Mouse (Mus musculus) thymus, postnatal 14 days (tissue): ENCODE measurements around the gene Nphp3.

Experiments
- DNase-seq: peaks from one replicate; pipeline ENCODE4 v3.0.0; 2021

Gene Nphp3

DNA sequence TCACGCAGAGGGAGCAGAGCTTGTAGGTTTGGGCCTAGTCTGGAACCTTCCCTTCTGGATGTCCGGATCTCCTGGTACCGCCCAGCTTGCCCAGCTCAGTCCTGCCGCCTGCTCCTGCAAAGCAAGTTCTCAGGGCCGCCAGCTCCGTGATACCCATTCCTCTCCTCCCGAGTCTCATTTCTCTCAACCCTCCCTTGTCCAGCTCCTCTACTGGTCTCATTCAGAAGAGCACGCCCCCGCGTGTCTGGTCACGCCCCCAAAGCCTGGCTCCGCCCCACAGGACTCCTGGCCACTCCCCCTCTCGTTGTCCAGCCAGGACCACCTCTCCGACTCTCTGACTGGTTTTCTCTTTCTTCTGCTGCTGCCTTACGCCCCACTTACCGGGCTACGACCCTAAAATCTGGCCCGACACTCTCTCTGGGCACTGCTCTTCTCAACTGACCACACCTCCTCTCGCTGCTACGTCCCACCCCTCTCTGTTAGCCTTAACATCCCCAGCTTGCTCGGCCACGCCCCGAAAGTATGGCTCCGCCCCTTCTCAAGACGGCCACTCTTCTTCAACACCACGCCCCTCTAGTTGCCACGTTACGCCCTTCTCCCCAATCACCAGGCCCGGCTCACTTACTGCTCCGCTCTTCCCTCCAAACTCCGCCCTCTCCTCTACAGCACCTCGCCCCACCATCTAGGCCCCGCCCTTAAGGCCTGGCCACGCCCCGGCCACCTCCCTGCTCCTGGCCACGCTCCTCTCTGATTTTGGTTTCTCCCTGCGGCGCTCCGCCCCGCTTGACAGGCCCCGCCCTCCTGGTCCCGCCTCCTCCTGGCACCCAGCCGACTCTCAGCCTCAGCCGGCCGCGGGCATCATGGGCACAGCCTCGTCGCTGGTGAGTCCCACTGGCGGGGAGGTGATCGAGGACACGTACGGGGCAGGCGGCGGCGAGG lies at the start of gene Nphp3:
Nphp3 (plus strand) TSS at position 624 of the 939 bp plus-strand sequence.
- DNase-seq: peak; percentile 97

DNA sequence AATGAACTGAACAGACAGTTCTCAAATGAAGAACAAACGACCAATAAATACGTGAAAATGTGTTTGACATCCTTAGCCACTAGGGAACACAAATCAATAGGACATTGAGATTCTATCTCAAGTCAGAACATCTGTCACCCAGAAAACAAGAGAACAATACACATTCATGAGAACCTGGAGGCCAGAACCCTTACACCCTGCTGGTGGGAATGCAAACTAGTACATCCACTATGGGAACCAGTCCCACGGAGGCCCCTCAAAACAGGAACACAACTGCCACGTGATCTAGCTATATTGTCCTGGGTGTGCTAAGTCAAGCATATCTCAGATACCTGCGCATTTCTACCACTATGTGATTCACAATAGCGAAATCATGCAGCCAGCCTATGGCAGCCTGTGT lies 43.6 kb upstream of the Nphp3 start:
- no peak for DNase-seq

DNA sequence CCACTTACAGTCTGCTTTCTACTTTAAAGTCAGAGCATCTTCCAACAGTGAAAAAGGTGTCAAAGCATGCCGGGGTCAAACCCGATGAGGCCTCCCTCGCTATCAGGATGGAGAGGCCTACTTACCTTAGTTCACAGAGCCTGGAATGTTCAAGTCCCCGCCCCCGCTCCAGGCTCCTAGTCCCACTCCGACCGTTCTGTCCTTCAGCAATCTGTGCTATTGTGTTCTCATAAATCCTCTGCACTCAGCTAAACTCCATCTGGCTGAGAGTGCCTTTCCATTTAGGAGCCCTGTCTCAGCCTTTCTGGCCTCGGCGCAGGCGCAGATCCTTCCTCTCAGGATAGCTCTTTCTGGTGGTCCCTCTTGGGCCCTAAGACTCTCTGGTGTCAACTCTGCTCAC lies 42.4 kb upstream of the Nphp3 start:
- DNase-seq: no peak

DNA sequence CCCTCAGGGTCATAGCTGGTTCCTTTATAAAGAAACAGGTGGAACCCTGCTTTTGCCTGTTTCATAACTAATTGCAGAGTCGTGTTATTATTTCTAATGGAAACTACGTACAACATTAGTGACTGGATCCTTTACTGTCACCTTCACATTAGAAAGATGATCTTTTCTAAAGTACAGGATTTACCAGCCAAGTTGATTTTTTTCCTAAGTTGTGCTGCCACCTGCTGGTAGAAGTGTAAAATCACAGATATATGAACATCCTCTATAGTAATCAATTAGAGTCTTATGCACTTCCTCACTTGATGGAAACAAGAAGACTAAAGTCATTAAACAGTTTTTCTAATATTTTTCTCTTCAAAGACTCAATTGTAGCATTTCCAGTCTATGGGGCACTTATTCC lies 5.8 kb upstream of the Nphp3 start:
- DNase-seq: peak; percentile 47

DNA sequence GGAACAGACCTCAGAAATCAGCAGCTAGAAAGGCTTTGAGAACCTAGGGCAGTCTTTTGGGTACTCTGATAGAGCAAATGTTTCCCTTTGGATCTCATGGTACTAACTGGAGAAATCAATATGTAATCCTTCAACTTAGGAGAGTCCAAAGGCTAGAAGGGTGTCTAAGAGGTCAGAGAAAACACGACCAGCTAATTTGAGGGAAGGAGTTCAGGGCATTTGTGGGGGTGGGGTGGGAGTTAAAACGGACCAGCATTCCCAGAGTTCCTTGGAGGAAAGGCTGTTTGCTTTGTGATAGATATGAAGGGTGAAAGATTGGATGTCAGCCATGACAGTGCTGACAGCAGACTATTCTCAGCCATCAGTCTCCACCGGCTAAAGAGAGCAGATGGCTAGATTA lies 1.7 kb upstream of the Nphp3 start:
- DNase-seq: no peak

DNA sequence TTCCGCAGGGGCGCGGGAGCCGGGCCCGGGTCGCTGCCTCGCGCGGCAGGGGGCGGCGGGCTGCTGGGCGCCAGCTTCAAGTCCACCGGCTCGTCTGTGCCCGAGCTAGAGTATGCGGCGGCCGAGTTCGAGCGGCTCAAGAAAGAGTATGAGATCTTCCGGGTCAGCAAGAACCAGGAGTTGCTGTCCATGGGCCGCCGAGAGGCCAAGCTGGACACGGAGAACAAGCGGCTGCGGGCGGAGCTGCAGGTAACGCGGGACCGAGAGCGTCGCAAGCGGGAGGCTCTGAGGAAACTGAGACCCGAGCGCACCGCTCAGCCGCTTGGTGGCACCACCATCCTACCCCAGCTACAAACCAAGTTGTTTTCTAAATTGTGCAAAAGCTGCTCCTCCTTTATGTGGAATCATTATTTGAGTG lies 578 bp downstream of the Nphp3 start:
- DNase-seq: peak; percentile 73

DNA sequence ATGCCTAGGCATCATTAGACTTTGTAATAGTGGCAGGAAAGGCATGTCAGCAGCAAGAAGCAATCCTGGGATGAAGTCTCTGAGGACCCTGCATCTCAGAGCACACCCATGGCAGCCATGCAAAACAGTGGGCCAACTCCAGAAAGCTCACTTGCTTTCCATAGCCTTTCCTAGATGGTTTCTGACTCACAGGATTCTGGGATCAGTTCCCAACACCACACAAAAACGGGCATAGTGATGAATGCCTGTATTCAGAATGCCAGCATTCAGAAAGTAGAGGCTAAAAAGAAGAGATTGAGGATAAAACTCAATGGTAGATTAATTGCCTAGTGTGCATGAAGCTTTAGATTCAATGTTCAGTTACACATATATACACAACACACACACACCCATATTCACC lies 12.2 kb downstream of the Nphp3 start:
- no peak for DNase-seq

DNA sequence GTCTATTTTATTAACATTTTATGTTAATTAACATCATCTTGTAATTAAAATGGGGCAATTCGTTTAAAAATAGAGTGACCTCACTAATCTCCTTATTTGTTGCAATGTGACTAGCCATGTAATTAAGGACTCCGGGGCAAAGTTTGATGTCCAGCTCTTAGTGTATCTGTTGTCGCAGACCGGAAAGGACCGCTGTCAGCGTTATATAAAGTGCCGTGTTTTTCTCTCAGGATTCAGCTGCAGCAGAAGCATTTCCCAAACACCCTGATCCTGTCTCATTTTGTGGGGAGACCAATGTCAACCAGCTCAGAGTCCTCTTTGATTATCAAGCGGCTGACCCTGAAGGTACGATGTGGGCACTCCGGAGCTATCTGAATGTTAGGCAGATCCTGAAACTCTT lies 18.7 kb downstream of the Nphp3 start:
- DNase-seq: no peak

DNA sequence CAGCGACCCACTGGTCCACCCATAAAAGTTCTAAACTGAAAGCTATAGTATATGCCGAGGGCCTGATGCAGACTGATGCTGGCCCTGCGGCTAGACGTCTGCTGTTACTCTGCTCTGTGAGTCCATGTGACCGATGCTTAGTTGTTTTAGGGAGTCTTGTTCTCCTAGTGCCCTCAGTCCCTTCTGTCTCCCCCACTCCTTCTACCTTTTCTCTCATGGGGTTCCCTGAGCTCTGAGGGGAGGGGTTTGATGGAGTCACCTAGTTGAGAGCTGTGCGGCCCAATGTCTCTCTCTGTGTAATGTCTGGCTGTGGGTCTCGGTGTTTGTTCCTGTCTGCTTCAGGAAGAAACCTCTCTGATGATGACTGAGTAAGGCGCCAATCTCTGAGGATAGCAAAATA lies 24.8 kb downstream of the Nphp3 start:
- no peak for DNase-seq

DNA sequence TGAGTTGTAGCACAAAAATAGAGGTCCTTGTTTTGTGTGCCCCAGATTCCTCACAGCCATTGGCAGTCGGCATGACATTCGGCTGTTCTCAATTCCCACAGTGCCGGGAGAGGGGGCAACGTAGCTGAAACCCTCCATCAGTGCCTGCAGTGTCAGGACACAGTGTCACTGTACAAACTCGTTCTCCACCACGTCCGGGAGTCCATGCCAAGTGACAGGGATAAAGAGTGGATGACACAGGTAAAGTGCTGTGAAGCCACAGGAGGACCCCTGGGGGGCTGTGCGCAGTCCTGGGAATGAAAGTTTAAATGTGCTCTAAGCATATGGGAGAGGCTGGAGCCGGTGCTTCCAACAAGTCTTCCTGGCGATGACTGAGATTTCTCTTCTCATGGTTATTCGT lies 27.5 kb downstream of the Nphp3 start:
- DNase-seq: no peak

DNA sequence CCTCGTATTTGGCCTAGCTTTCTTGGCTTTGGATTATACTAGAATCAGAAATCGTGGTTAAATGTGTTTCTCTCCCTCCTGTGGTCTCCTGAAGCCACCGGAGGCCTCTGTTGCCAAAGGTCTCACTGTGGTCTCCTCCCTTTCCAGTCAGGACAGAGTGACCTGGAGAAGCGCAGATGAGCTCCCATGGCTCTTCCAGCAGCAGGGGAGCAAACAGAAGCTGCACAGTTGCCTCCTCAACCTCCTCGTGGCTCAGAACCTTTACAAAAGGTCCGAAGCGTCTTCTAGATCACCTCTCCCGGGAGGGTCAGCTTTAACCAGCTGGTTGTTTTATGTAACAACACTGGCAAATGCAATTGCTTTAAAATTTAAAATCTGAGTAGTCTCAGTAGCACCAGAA lies 31.9 kb downstream of the Nphp3 start:
- no peak for DNase-seq

DNA sequence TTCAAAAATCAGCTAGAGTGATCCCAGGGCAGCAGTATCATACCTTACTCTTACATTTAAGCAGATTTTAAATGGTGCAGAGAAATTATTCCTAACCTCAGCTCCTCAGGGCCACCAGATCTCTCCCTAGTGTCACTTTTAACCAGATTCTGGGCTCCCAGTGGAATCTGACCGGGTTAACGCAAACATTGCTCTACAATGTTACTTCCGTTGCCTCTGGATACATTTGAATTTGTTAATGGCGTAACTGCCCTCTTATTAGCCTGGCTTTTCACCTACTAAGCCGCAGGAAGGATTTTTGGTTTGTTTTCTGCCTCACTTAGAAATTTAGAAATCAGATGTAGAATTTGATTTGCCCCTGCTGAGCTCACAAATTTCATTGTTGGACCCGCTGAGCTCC lies 32.4 kb downstream of the Nphp3 start:
- no peak for DNase-seq

DNA sequence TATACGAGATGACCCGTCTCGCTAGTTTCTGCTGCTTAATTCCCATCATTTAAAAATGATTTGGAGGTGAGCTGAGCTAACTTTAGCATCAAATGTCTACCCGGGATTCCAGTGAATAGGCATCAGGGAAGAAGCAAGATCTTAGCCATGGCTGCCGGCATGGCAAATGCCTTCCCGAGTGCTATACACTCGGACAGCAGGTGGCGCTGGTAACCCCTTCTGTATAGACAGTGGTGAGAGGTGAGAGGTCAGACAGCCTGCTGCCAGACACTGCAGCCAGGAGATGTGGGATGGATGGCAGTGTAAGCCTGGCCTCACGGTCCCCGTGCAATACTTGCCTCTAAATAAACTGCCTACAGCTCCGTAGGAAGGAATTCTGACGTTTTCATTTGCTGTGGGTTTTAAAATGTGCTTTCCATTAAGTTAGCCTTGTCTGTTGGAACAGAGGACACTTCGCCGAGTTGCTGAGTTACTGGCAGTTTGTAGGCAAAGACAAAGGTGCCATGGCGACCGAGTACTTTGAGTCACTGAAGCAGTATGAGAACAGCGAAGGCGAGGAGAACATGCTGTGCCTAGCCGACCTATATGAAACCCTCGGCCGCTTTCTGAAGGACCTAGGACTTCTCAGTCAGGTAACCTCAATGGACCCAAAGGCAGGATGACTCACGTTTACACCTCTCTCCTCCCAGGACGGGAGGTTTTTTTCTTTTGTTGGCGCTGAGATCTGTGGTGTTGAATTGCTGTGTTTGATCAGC lies 33.1 kb downstream of the Nphp3 start:
- DNase-seq: peak; percentile 78

DNA sequence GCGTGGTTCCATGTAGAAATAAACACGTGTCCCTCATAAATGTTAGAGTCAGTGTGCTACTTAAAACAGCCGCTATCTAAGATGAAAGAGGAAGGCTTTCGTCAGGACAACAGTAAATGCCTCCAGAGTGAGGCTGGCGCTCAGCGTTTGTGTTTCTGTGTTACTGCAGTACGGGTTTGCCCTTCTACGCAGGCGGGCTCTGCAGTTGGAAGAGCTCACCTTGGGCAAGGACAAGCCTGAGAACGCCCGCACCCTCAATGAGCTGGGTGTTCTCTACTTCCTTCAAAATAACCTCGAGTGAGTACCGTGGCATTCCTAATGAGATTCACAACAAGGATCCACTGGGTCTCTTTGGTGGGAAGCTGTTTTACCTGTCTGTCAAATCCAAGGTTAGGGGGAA lies 35.9 kb downstream of the Nphp3 start:
- no peak for DNase-seq

DNA sequence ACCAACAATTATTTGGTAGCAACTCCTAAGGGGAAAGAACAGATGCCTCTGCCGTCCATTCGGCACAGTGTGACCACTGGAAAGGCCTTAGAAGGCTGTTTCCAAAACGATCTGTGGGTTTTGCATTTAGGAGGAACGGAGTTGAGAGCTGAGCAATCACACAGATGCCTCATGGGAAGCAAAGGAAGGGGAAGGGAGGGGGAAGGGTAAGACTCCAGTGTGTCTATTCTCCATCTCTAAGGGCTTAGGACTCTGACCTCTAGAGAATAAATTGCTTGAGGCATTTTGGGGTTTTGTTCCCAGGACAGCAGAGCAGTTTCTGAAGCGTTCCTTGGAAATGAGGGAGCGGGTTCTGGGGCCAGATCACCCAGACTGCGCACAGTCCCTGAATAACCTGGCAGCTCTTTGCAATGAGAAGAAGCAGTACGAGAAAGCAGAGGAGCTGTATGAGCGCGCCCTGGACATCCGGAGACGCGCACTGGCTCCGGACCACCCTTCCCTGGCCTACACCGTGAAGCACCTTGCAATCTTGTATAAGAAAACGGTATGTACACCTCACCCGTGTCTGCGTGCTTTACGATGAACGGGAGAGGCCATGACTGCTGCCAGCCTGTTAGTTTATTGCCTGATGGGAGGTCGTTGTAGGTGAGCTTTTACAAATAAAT lies 36.8 kb downstream of the Nphp3 start:
- DNase-seq: no peak

DNA sequence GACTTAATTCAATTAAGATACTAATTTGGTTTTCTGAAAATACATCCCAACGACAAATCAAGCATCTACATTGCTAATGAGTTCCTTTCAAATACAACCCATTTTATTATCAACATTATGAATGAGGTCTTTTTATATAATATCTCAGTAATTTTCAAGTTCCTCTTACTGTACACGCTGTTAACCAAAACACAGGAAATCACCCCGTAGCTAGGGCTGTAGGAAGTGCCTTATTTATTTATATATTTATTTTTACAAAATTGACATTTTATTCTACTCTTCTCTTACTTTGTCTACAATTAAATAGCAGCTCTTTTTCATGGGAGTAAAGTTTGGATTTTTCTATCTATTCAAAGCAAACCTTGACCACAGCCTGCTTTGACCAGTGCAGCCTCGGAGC lies 37.4 kb downstream of the Nphp3 start:
- DNase-seq: no peak

DNA sequence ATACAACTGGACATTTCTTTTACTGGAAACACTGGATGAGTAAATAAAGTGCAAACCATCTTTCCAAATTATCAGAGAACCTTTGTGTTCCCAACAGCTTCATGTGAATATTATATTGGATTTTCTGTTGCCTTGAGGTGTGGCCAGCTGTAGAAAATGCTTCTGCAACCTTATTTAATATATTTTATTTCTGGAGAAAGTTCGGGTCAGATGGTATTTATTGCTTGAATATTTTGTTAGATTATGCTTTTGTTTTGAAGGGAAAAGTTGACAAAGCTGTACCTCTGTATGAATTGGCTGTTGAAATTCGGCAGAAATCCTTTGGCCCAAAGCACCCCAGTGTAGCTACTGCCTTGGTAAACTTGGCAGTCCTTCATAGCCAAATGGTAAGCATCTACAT lies 38.0 kb downstream of the Nphp3 start, which contains the start of gene Gm28305:
Gm28305 (plus strand) TSS at position 301 of the 400 bp plus-strand sequence.
- DNase-seq: no peak

DNA sequence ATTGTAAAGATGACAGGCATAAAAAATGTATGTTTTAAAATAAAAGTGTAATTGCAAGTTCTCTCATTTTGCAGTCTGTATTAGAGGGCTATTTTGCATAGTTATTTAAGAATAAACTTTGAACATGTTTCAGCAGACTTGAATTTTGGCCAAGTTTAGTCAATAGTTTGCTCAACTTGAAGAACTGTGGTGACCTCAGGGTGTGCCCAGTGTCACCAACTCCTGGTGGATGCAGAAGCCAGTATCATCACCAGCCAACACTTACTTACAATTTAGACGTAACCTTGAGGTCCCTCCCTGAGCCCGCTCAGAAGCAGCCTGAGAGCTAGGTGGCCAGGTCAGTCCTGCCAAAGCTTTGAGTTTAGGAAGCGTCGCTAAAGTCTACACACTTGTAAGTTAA lies 41.3 kb downstream of the Nphp3 start:
- no peak for DNase-seq

DNA sequence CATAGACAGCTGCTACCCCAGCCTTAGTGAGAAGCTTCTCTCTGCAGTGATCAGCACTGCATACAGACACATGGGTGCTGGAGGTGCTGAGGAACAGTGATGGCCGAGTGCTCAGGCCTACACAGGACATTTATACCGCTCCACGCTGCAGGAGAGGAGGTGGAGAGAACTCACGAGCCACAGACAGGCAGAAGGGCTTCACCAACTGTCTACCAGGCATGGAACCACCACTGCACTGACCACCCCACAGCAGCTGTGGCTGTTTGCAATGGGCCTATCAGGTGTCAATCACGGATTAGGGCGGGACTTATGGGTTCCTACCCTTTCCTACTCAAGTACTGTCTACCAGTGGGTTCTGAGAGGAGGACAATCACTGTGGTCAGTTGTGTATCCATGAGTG lies 48.7 kb downstream of the Nphp3 start:
- DNase-seq: no peak

DNA sequence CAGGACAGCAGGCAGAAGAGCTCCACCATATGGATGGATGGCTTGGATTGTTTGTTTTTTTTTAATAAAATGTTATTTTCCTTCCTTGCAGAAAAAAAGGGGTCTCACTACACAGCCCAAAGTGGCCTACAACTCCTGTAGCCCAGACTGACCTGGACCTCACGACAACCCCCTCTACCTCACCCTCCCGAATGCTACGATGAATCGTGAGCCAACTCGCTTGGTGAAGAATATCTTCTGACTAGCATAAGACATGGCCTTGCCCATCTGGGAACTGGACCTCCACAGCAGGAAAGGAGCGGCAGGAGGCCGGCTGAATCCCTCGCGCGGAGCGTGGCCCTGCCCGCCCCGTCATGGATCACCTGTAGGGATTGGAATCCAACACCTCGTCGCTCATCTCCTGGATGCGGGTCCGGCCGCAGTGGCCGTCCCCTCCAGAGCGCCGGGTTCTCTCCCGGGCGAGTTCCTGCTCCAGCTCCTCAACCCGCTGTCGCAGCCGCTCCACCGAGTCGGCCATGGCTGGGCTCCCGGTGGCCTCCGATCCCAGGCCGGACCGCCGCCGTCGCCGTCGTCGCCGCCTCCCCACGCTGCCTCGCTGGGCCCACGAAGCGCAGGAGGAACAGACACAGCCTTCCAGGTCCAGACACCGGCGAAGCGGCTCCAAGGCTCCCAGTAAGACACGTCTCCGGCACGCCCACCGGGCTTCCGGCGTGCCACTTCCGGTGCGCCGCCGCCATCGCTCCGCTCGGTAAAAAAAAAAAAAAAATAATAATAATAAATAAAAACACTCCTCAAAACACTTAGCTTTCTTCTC lies 60.3 kb downstream of the Nphp3 start, which contains the start of gene Uba5:
Uba5 (minus strand) TSS at position 705 of the 814 bp plus-strand sequence.
- peak; percentile 80 for DNase-seq

DNA sequence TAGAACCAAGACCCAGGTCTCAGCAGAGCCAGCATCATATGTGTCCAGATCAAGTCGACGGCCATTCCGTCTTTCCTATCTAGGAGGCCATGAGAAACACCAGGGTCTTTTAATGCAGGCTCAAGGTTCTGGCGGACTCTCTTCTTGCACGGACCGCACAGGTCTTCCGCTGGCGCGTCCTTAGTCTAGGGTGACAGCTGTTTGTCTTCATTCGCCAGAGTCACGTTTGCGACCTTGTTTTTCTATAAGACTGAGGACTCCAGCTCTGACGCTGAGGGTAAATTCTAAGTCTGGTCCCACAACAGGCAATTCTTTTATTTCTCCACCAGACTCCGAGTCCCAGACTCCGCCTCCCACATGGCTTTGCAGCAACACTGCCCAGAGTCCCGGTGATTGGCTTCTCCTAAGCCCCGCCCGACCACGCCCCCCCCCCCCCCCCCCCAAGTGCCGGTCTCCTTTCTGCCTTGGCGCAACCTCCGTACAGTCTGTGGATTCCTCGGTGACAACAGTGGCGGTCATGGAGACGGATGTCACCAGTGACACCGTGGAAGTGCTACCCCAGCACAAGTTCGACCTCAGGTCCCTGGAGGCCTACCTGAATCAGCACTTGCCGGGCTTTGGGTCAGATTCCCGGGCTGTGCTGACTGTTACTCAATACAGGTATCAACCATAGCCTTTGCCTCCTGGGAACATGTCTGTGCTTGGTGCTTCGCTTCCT lies 61.1 kb downstream of the Nphp3 start, which contains the start of gene Acad11:
Acad11 (plus strand) TSS at position 134 of the 718 bp plus-strand sequence.
- peak; percentile 82 for DNase-seq

DNA sequence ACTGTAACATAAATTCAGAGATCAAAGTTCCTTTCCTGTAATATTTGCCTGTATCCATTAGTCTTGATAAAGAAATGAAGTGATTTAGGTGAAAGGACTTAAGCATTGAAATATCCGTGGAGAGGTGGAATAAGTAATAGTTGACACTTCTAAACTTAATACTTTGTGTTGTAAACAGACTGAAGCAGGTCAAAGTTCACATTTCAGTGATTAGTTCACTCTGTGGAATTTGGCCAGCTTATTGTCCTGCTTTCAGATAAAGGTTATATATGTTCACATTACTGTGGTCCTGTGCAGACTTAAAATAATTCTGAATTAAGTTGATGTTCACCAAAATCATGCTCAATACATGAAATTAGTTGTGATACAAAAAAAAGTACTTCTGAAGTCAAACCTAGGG lies 62.2 kb downstream of the Nphp3 start:
- DNase-seq: no peak
